Mouse (Mus musculus): ENCODE measurements around the gene Nkpd1.

The Nkpd1 gene

GRCm38 (mm10) chr7:19517652-19518365, at the start of gene Nkpd1:
Nkpd1 (plus strand) TSS chr7:19517838.
- DNase-seq = peak; percentile 34 to 54

DNA sequence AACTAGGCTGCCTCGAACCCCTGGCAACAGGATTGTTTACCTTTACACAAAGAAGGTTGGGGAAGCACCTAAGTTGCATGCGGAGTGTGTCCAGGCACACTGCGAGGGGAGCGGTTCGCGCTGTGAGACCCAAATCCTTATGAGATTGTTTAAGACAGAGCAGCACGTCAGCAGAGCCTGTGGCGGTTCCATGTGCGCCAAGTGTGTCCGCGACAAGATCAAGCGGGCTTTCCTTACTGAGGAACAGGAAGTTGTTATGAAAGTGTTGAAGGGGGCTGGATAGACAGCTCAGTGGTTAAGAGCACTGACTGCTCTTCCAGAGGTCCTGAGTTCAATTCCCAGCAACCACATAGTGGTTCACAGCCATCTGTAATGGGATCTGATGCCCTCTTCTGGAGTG, 49.4 kb upstream of the Nkpd1 start:
- DNase-seq = no peak

- DNase-seq = no peak
These were observed 48.2 kb upstream of the Nkpd1 start for GRCm38 (mm10) chr7:19469404-19469803.

DNA sequence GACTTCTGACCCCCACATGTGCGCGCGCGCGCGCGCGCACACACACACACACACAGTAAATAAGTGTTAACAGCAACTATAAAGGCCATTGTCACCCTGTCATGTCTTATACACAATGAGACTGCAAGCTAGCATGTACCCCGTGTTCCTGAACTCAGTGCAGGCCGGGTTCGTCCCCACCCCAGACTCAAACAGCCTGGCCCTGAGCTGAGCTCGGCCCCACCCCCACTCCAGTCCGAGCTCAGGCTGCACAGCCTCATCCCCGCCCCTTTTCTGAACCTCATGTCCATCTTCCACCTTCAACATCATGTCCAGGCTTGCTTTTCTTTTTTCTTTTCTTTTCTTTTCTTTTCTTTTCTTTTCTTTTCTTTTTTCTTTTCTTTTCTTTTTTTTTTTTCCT, 47.3 kb upstream of the Nkpd1 start:
- no peak for DNase-seq

GRCm38 (mm10) chr7:19472403-19472802, 45.2 kb upstream of the Nkpd1 start:
- DNase-seq = peak; percentile 52 to 71

DNA sequence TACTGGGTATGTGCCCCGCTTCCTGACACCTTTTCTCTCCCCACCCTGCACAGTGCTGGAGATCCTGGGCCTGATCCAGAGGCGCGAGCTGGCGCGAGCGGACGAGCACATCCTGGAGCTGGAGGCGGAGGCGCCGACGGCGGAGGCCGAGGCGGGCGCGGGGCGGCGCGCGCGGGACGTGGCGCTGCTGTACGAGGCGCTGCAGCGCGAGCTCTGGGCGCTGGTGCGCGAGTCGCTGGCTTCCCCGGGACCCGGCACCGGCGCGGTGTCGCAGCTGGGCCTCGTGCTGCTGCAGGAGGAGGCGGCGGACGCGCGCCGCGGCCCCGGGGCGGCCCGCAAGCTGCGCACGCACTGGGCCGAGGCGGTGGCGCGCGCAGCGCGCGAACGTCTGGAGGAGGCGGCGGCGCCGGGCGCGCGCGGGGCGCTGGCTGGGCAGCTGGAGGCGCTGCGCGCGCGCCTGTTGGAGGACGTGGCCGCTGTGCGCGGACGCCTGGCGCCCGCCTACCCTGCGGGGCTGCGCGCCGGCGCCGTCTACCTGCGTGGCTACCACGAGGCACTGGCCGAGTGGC, 43.7 kb upstream of the Nkpd1 start:
- DNase-seq = peak; percentile 84 to 91

GRCm38 (mm10) chr7:19477084-19477483, 40.6 kb upstream of the Nkpd1 start:
- no peak for DNase-seq

GRCm38 (mm10) chr7:19477624-19478384, 39.8 kb upstream of the Nkpd1 start:
- DNase-seq = peak in 1 of 2 experiments; percentile 64

- DNase-seq = no peak
These were observed 34.4 kb upstream of the Nkpd1 start for GRCm38 (mm10) chr7:19483281-19483680.

GRCm38 (mm10) chr7:19485488-19485887, 32.1 kb upstream of the Nkpd1 start:
- DNase-seq = no peak

- DNase-seq = no peak
These were observed 31.1 kb upstream of the Nkpd1 start for GRCm38 (mm10) chr7:19486549-19486948.

GRCm38 (mm10) chr7:19489525-19489924, 28.1 kb upstream of the Nkpd1 start:
- DNase-seq = peak in 1 of 2 experiments; percentile 21

- peak; percentile 79 to 83 for DNase-seq
These were observed 25.9 kb upstream of the Nkpd1 start for GRCm38 (mm10) chr7:19491731-19492130.

- DNase-seq = no peak
These were observed 22.7 kb upstream of the Nkpd1 start for GRCm38 (mm10) chr7:19494751-19495474.

- DNase-seq = peak; percentile 71 to 82
These were observed 22.0 kb upstream of the Nkpd1 start for GRCm38 (mm10) chr7:19495521-19496213.

DNA sequence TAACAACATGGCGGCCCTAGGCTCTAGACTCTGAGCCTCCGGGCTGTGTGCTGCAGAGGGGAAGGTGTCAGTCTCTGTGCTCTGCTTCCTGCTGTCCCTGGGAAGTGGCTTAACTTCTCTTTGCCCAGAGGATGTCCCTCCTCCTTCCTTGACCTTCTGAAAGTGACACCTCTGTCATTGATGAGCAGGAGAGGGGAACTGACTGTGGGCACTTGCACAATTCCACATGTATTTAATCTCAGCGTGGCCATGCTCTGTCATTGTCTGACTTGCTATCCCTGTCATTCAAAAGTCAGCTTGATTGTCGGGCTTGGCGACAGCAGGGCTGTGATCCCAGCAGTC, 21.5 kb upstream of the Nkpd1 start:
- DNase-seq = no peak

DNA sequence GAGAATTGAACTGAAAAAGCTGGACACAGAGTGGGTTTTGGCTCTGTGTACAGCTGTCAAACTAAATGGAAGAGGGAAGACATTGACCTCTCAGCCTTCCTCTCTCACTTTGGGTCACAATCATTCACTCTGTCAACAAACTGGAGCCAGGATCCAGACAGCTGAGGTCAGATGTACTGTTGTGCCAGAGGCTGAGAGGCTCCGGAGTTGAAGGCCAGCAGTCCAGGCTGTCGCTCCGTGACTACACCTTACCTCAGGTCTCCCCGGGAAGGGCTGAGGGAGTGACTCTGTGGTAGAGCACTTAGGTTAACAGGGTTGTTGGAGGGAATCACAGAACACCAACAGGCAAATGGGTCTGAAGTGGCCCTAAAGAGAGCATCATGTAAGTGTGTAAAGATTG, 19.3 kb upstream of the Nkpd1 start:
- no peak for DNase-seq

DNA sequence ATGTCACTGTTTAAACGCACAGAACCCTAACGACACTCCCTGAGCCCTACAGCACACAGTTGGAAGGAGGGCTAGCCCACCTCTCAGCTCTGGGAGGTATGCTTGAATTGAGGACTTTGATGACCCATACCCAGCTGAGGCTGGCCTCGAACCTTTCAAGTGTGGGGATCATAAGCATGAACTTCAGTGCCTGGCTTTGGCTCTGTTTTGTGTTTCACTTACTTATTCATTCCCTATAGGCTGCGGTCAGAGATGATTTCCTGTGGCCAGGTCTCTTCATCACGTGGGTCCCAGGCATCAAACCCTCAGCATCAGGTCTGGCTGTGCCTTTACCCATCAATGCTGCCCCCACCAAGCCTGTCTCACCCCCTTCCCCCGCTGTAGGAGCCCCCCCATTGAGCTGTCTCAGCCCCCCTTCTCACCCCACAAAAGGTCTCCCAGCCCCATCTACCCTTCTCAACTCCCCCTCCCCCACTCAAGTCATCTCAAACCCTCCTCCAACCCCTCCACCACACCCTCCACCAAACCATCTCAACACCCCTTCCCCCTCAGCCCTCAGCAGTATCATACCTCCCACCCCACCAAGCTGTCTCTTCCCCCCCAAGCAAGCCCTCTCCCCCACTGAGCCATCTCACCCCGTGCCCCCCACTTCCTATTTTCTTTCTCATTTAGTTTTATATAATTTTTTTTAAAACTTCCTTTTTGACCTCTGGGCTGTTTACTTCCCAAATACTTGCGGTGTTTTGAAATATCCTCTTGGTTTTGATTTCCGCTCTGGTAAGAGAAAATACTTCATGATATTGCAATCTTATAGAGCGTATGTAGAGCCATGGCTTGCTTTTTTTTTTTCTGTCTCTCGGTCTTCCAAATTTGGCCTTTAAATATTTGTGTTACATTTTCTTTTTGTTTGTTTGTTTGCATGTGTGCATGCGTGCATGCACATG, 16.9 kb upstream of the Nkpd1 start:
- no peak for DNase-seq

GRCm38 (mm10) chr7:19501658-19502057, 16.0 kb upstream of the Nkpd1 start:
- DNase-seq = no peak

DNA sequence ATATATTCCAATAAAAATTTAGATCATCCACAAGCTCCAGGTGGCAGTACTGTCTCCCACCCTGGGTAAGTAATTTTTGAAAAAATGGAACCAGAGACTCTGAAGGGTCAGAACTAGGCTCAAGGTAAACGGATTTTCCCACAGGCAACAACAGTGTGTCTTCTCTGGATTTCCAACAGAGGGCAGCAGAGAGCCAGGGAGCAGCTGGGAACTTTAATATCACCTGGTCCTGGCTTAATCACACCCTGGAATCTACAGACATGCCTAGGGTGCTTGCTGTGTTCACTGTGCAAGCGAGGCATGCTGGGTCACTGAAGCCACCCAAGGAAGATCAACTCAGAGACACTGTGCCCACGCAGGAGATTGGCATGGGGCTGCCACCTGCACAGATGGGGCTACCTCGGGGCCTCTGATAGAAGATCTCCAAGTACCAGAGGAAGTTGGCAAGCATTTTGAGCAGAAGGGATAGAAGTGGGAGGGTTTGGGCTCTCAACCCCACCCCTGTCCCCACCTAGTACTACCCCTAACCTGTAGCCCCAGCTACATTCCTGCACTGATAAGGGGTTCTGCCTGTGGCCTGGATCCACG, 14.1 kb upstream of the Nkpd1 start:
- DNase-seq = peak; percentile 64 to 71

- peak; percentile 50 to 56 for DNase-seq
These were observed 11.3 kb upstream of the Nkpd1 start for GRCm38 (mm10) chr7:19506326-19506725.

Data from kidney, postnatal 4 days (tissue).